Mouse (Mus musculus) C2C12 (cell line): ENCODE results near the gene AI837181.

Experiments
- CTCF ChIP-seq: IDR thresholded peaks from one replicate; pipeline ENCODE4 v1.5.1; 2011; ENCODE audit not compliant: control insufficient read depth, insufficient read depth, insufficient read length
- USF1 ChIP-seq: IDR thresholded peaks from one replicate; pipeline ENCODE4 v1.6.1; 2011; ENCODE audit warnings: low read depth, mild to moderate bottlenecking, control low read depth, moderate library complexity

GRCm38 (mm10) chr19:5389647-5390046 lies 35.3 kb upstream of the AI837181 start:
- TF ChIP-seq CTCF, result no peak
- TF ChIP-seq USF1, result no peak
